ENCODE assay signal across 15 mouse cellular contexts in the genomic region with DNA sequence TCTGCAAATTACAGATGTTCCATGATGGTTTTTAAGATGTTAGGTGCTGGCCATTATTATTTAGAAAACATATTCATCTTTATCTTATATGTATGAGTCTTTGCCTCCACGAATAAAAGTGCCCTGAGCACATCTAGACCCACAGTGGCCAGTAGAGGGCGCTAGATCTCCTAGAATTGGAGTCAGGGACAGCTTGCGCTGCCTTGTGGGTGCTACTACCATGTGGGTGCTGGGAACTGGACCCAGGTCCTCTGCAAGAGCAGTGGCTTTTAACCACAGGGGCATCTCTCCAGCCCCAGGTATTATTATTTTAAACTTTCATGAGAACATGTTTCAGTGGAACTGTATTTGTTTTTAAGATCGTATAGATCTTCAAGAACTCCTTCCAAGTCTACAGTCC.
DNase-seq lines count a peak whose midpoint lies in the region; ATAC-seq and TF ChIP-seq lines count a peak whose summit lies in the region.
"Had no signal": no experiment of that assay in that cellular context is flagged by ENCODE, and none has a peak within 500 bp of the region (broad histone marks: within the 10 kb centered on the region; RNA-seq: fewer than 3 reads in every experiment).

No protein-coding gene starts in this region.

- H3K4me2 ChIP-seq in midbrain, postnatal 0 days (ENCODE audit: low read depth, low read length, poor library complexity, severe bottlenecking), result no peak overlapping the region
- H3K4me2 ChIP-seq in midbrain, embryonic 13.5 days (replicated peaks), result no peak overlapping the region
- no peak overlapping the region for H3K4me2 ChIP-seq in stomach, postnatal 0 days (replicated peaks; ENCODE audit: low read depth)
- no peak overlapping the region for H3K4me2 ChIP-seq in midbrain, embryonic 16.5 days (ENCODE audit: low read length)
- H3K4me2 ChIP-seq: forebrain, embryonic 12.5 days; heart, embryonic 13.5 days; hindbrain, embryonic 13.5 days; limb, embryonic 13.5 days had no signal

- 76% methylated on average over 4 of the region's 4 CpGs for WGBS in midbrain, postnatal 0 days
- 79% methylated on average over 4 of the region's 4 CpGs for WGBS in midbrain, embryonic 13.5 days
- 67% methylated on average over 4 of the region's 4 CpGs for WGBS in stomach, postnatal 0 days
- 74% methylated on average over 4 of the region's 4 CpGs for WGBS in midbrain, embryonic 16.5 days

- no peaks in the 10 kb centered on the region for H3K27me3 ChIP-seq in midbrain, postnatal 0 days (ENCODE audit: insufficient read depth, low read length)
- H3K27me3 ChIP-seq in midbrain, embryonic 13.5 days, result no peaks in the 10 kb centered on the region
- H3K27me3 ChIP-seq in MEL (ENCODE audit: control insufficient read depth in 1 of 2, insufficient read depth in 2 of 2, low read length in 2 of 2), result peaks cover 0 to 1% of the 10 kb centered on the region in 2 experiments; a peak in 1 of 4 replicates
- no peaks in the 10 kb centered on the region for H3K27me3 ChIP-seq in stomach, postnatal 0 days (ENCODE audit: control insufficient read depth, insufficient read depth, low read length)
- no peaks in the 10 kb centered on the region for H3K27me3 ChIP-seq in midbrain, embryonic 16.5 days (ENCODE audit: control insufficient read depth, insufficient read depth, low read depth, low read length)
- H3K27me3 ChIP-seq: forebrain, embryonic 12.5 days; heart, embryonic 13.5 days; hindbrain, embryonic 13.5 days; limb, embryonic 13.5 days had no signal

- TF ChIP-seq EP300 in MEL (IDR thresholded peaks at IDR 0.05; ENCODE audit: low read depth in 1 of 2, low read length in 2 of 2), result no peak
- no peak for TF ChIP-seq EP300 in stomach, postnatal 0 days (optimal IDR thresholded peaks at IDR 0.05)

- peak; percentile 6 for DNase-seq in kidney, adult 9 months
- no peak for DNase-seq in kidney, adult 11 months
- no peak for DNase-seq in midbrain, postnatal 0 days (ENCODE audit: low spot score)
- DNase-seq in MEL (ENCODE audit: low read depth, low spot score), result peak; percentile 15
- no peak for DNase-seq in stomach, postnatal 0 days (ENCODE audit: low spot score)
- DNase-seq in ovary, adult 18-20 months (ENCODE audit: low spot score), result no peak
- DNase-seq: adrenal gland, adult 2 months; kidney, postnatal 25 days had no signal

- no peaks in the 10 kb centered on the region for H3K36me3 ChIP-seq in midbrain, postnatal 0 days (ENCODE audit: insufficient read depth, low read length)
- no peaks in the 10 kb centered on the region for H3K36me3 ChIP-seq in midbrain, embryonic 13.5 days
- H3K36me3 ChIP-seq in MEL (ENCODE audit: control insufficient read depth in 1 of 2, insufficient read depth in 2 of 2, low read length in 2 of 2), result no peaks in the 10 kb centered on the region
- H3K36me3 ChIP-seq in stomach, postnatal 0 days (ENCODE audit: control insufficient read depth, insufficient read depth, low read length), result no peaks in the 10 kb centered on the region
- no peaks in the 10 kb centered on the region for H3K36me3 ChIP-seq in midbrain, embryonic 16.5 days (ENCODE audit: control insufficient read depth, insufficient read depth, low read length)
- H3K36me3 ChIP-seq: forebrain, embryonic 12.5 days; hindbrain, embryonic 13.5 days had no signal

- no peaks in the 10 kb centered on the region for H3K4me1 ChIP-seq in midbrain, postnatal 0 days (ENCODE audit: insufficient read depth, low read length)
- H3K4me1 ChIP-seq in midbrain, embryonic 13.5 days (replicated peaks), result no peaks in the 10 kb centered on the region
- no peaks in the 10 kb centered on the region for H3K4me1 ChIP-seq in MEL (ENCODE audit: control insufficient read depth in 1 of 2, insufficient read depth in 2 of 2, low read length in 2 of 2)
- no peaks in the 10 kb centered on the region for H3K4me1 ChIP-seq in stomach, postnatal 0 days (replicated peaks; ENCODE audit: control insufficient read depth, insufficient read depth)
- H3K4me1 ChIP-seq in midbrain, embryonic 16.5 days (ENCODE audit: control insufficient read depth, insufficient read depth, low read length), result no peaks in the 10 kb centered on the region
- H3K4me1 ChIP-seq: forebrain, embryonic 12.5 days; heart, embryonic 13.5 days; hindbrain, embryonic 13.5 days; limb, embryonic 13.5 days had no signal

- H3K9ac ChIP-seq in midbrain, postnatal 0 days (replicated peaks; ENCODE audit: low read length, poor library complexity, severe bottlenecking), result no peak overlapping the region
- H3K9ac ChIP-seq in midbrain, embryonic 13.5 days (replicated peaks), result no peak overlapping the region
- no peak overlapping the region for H3K9ac ChIP-seq in MEL (ENCODE audit: control insufficient read depth, low read depth, low read length, poor library complexity, severe bottlenecking)
- H3K9ac ChIP-seq in stomach, postnatal 0 days (ENCODE audit: low read length), result no peak overlapping the region
- H3K9ac ChIP-seq in midbrain, embryonic 16.5 days (ENCODE audit: low read depth, low read length), result no peak overlapping the region
- H3K9ac ChIP-seq: forebrain, embryonic 12.5 days; heart, embryonic 13.5 days; hindbrain, embryonic 13.5 days; limb, embryonic 13.5 days had no signal

- no peak for TF ChIP-seq POLR2A in MEL (IDR thresholded peaks at IDR 0.05; ENCODE audit: control insufficient read depth in 1 of 2, insufficient read depth in 1 of 2, low read depth in 1 of 2, low read length in 2 of 2, poor library complexity in 1 of 2)

- peak; percentile 40; the same call in 1 of the 2 replicates for TF ChIP-seq CTCF in midbrain, postnatal 0 days (IDR thresholded peaks at IDR 0.05)
- TF ChIP-seq CTCF in MEL (IDR thresholded peaks at IDR 0.05 in 2 of 3, conservative IDR thresholded peaks at IDR 0.05 in 1 of 3; ENCODE audit: control insufficient read depth in 1 of 3, insufficient read depth in 1 of 3, low read depth in 2 of 3, low read length in 3 of 3, poor library complexity in 1 of 3, severe bottlenecking in 1 of 3), result peak; percentile 44 to 54 (median 49)
- TF ChIP-seq CTCF in stomach, postnatal 0 days (IDR thresholded peaks at IDR 0.05; ENCODE audit: low read depth), result peak; percentile 46

- no peak overlapping the region for H3K4me3 ChIP-seq in midbrain, postnatal 0 days (ENCODE audit: low read depth, low read length)
- H3K4me3 ChIP-seq in midbrain, embryonic 13.5 days (replicated peaks), result no peak overlapping the region
- no peak overlapping the region for H3K4me3 ChIP-seq in MEL (ENCODE audit: control insufficient read depth in 1 of 2, insufficient read depth in 1 of 2, low read depth in 2 of 2, low read length in 2 of 2)
- no peak overlapping the region for H3K4me3 ChIP-seq in stomach, postnatal 0 days (ENCODE audit: low read depth, low read length)
- no peak overlapping the region for H3K4me3 ChIP-seq in midbrain, embryonic 16.5 days (ENCODE audit: low read depth, low read length)
- H3K4me3 ChIP-seq: forebrain, embryonic 12.5 days; heart, embryonic 13.5 days; hindbrain, embryonic 13.5 days; limb, embryonic 13.5 days had no signal

- H3K27ac ChIP-seq in midbrain, postnatal 0 days (ENCODE audit: low read depth, low read length), result no peak overlapping the region
- H3K27ac ChIP-seq in midbrain, embryonic 13.5 days, result no peak overlapping the region
- H3K27ac ChIP-seq in MEL (ENCODE audit: control insufficient read depth, low read depth, low read length), result no peak overlapping the region
- no peak overlapping the region for H3K27ac ChIP-seq in stomach, postnatal 0 days (replicated peaks)
- no peak overlapping the region for H3K27ac ChIP-seq in midbrain, embryonic 16.5 days (ENCODE audit: low read length)
- H3K27ac ChIP-seq: forebrain, embryonic 12.5 days; heart, embryonic 13.5 days; hindbrain, embryonic 13.5 days; limb, embryonic 13.5 days; macrophage had no signal

- no peak for ATAC-seq in midbrain, postnatal 0 days (ENCODE audit: low FRiP score)
- no peak for ATAC-seq in midbrain, embryonic 13.5 days
- ATAC-seq in stomach, postnatal 0 days (ENCODE audit: low FRiP score, low TSS enrichment), result no peak
- no peak for ATAC-seq in midbrain, embryonic 16.5 days

- peak; percentile 21 for TF ChIP-seq RAD21 in MEL (IDR thresholded peaks at IDR 0.05; ENCODE audit: low read depth, low read length)

- H3K79me2 ChIP-seq in MEL (ENCODE audit: control insufficient read depth, insufficient read depth, low read length, poor library complexity), result no peaks in the 10 kb centered on the region

- no peaks in the 10 kb centered on the region for H3K9me3 ChIP-seq in midbrain, postnatal 0 days (ENCODE audit: low read length)
- H3K9me3 ChIP-seq in midbrain, embryonic 13.5 days, result no peaks in the 10 kb centered on the region
- no peaks in the 10 kb centered on the region for H3K9me3 ChIP-seq in MEL (replicated peaks; ENCODE audit: insufficient read depth, low read length)
- no peaks in the 10 kb centered on the region for H3K9me3 ChIP-seq in stomach, postnatal 0 days (ENCODE audit: control insufficient read depth, low read length)
- H3K9me3 ChIP-seq in midbrain, embryonic 16.5 days (replicated peaks; ENCODE audit: control insufficient read depth, low read length, poor library complexity, severe bottlenecking), result no peaks in the 10 kb centered on the region; the same call in 1 of the 2 replicates
- H3K9me3 ChIP-seq: forebrain, embryonic 12.5 days; hindbrain, embryonic 13.5 days had no signal

TF ChIP-seq in MEL, 35 proteins besides CTCF, POLR2A, EP300 and RAD21:
- TF ChIP-seq ZKSCAN1 (IDR thresholded peaks at IDR 0.05; ENCODE audit: low read depth, low read length) (no peak), CHD2 (IDR thresholded peaks at IDR 0.05; ENCODE audit: low read length) (no peak), ZC3H11A (IDR thresholded peaks at IDR 0.05; ENCODE audit: low read depth, low read length) (no peak), NRF1 (IDR thresholded peaks at IDR 0.05; ENCODE audit: insufficient read depth, low read depth, low read length, poor library complexity, severe bottlenecking) (no peak), SMC3 (IDR thresholded peaks at IDR 0.05; ENCODE audit: low read depth, low read length) (no peak), TBP (IDR thresholded peaks at IDR 0.05; ENCODE audit: low read depth, low read length) (no peak), ETS1 (IDR thresholded peaks at IDR 0.05; ENCODE audit: low read depth, low read length) (no peak), JUND (IDR thresholded peaks at IDR 0.05; ENCODE audit: low read depth, low read length) (no peak), GATA1 (IDR thresholded peaks at IDR 0.05; ENCODE audit: low read depth, low read length) (no peak), MXI1 (IDR thresholded peaks at IDR 0.05; ENCODE audit: low read depth, low read length) (no peak)

Comparison
In these comparisons a context has a peak if more than half of its experiments do, and no peak if none do; other contexts are left out.
1. DNase-seq: peak in kidney, adult 9 months (single experiment) and MEL (single experiment); none in kidney, adult 11 months (single experiment), midbrain, postnatal 0 days (single experiment), stomach, postnatal 0 days (single experiment) and ovary, adult 18-20 months (single experiment).
2. Peak in every context shown above with its lines, with median percentiles within 50 percentile points of each other: CTCF ChIP-seq.